Mouse (Mus musculus) adrenal gland, adult 8-10 months (tissue): ENCODE data around the gene Rap1gap. TPM values are rescaled to one million over a fixed set of nuclear protein-coding genes. Genes with fewer than 3 reads are reported as not detected.

Experiments
- DNase-seq: peaks from one replicate; pipeline ENCODE4 v3.0.0; 2022
- total RNA-seq, 4 experiments: library from RNA; stranded (reverse); gene quantifications; 2 replicates each; pipeline ENCODE4 v1.2.4; 2022

Gene Rap1gap
- total RNA-seq, 4 experiments from 2014 or later = 108 to 376 (median 251) TPM

- DNase-seq = no peak
These were observed 1.0 kb upstream of the Rap1gap start for GRCm38 (mm10) chr4:137663491-137663890.

GRCm38 (mm10) chr4:137664980-137665675 is 602 bp downstream of the Rap1gap start:
- no peak for DNase-seq

- DNase-seq = no peak
These were observed 1.3 kb downstream of the Rap1gap start for GRCm38 (mm10) chr4:137665791-137666190.

GRCm38 (mm10) chr4:137666283-137666957 is 1.9 kb downstream of the Rap1gap start:
- DNase-seq = no peak

- no peak for DNase-seq
These were observed 2.4 kb downstream of the Rap1gap start for GRCm38 (mm10) chr4:137666958-137667345.

- DNase-seq = no peak
These were observed 3.2 kb downstream of the Rap1gap start for GRCm38 (mm10) chr4:137667747-137668146.

GRCm38 (mm10) chr4:137671711-137672500 is 7.4 kb downstream of the Rap1gap start:
- no peak for DNase-seq

- DNase-seq = no peak
These were observed 11.0 kb downstream of the Rap1gap start for GRCm38 (mm10) chr4:137675566-137675965.

GRCm38 (mm10) chr4:137676057-137676456 is 11.5 kb downstream of the Rap1gap start:
- no peak for DNase-seq

GRCm38 (mm10) chr4:137676700-137677484 is 12.4 kb downstream of the Rap1gap start:
- DNase-seq = no peak

GRCm38 (mm10) chr4:137677906-137678305 is 13.4 kb downstream of the Rap1gap start:
- DNase-seq = no peak

- no peak for DNase-seq
These were observed 14.0 kb downstream of the Rap1gap start for GRCm38 (mm10) chr4:137678568-137678967.

GRCm38 (mm10) chr4:137679979-137680550 is 15.5 kb downstream of the Rap1gap start:
- no peak for DNase-seq

- DNase-seq = no peak
These were observed 16.2 kb downstream of the Rap1gap start for GRCm38 (mm10) chr4:137680721-137681120.

GRCm38 (mm10) chr4:137681408-137682104 is 17.0 kb downstream of the Rap1gap start:
- DNase-seq = no peak

GRCm38 (mm10) chr4:137682961-137683453 is 18.5 kb downstream of the Rap1gap start:
- DNase-seq = no peak

- no peak for DNase-seq
These were observed 20.4 kb downstream of the Rap1gap start for GRCm38 (mm10) chr4:137684830-137685343.

- DNase-seq = no peak
These were observed 21.8 kb downstream of the Rap1gap start for GRCm38 (mm10) chr4:137686303-137686702.

- no peak for DNase-seq
These were observed 22.8 kb downstream of the Rap1gap start for GRCm38 (mm10) chr4:137687234-137687825.

- no peak for DNase-seq
These were observed 27.8 kb downstream of the Rap1gap start for GRCm38 (mm10) chr4:137692107-137692902.
